Mouse (Mus musculus): Measurements from ENCODE around the gene Lrpprc.

DNA sequence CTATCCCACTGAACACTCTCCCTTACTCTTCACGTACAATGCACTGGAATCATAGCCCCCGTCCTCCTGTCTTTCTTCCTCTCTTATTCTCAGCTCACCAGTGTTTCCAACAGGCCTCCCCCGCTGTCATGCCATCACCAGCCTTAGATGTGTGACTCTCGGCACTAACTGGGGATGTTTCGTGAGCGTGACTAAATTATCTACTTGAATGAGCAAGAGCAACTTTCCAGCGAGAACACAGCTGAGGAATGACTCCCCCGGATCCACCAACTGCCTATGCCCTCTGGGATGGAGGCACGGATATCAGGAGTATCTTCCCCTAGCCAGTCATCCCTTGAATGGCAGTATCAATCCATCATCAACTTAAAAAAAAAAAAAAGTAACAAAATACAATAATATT is 66.6 kb downstream of the Lrpprc start:
- TF ChIP-seq CTCF (IDR thresholded peaks at IDR 0.05; ENCODE audit: low read depth) (no peak), EP300 (IDR thresholded peaks at IDR 0.05; ENCODE audit: low read depth) (no peak)
